Mouse (Mus musculus) mesoderm, embryonic 11.5 days (tissue): ENCODE data around the gene Eprs.
"Not testable (repeated sequence)": the region's sequence is repeated elsewhere in the genome, so short reads cannot be mapped to it uniquely, and the experiment has no call there.

Source experiments
- DNase-seq: peaks from one replicate; pipeline ENCODE4 v3.0.0-alpha.2; 2012; ENCODE audit warnings: low read depth, low spot score

Eprs gene

DNA sequence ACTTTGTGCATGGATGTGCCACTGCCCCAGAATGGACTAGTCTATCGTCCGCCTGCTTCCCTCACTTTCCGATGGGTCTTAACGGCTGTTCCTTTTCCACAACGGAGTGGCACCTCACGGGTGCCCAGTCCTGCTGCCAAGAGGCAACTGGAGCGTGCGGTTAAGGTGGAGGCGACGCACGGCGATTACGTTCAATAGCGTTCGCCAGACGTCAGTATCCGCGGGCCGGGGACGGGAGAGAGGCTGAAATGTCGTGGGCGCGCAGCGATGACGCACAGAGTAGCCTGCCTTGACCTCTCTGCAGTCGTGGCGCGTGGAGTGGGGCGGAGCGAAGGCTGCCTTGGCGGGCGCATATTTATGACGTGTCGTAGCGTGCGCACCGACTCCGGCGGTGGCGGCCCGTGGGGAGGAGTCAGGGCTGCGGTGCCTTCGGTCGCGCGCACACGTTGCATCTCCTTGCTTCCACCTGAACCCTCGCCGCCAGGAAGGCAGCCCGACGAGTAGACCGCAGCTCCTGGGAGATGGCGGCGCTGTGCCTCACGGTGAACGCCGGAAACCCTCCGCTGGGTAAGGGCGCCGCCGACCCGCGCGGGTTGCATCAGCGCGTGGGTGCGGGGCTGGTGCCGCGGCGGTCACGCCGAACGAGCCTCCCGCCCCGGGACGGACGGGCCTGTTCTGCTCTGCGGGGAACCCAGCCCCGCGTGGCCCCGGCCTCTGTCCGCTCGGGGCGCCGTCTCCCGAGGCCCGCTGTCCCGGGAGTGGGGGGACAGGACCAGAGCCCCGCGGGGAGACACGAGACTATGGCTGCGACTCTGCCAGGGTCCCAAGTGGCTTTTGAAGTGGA is at the start of gene Eprs:
Eprs (plus strand) TSS at position 368 of the 844 bp plus-strand sequence.
- peak; percentile 98 for DNase-seq

DNA sequence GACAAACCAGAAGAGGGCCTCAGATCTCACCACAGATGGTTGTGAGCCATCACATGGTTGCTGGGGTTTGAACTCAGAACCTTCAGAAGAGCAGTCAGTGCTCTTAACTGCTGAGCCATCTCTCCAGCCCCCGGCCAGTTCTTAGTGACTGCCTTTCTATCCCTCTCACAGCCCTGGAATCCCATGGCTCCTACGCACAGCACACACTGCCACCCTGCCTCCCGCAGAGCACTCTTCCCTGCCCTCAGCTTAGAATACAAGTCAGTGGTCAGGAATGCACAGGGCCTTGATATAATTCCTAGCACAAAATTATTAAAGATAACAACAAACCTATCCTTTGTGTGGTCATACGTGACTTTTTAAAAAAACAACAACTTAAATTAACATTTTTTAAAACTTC is 48.3 kb upstream of the Eprs start:
- DNase-seq = no peak

DNA sequence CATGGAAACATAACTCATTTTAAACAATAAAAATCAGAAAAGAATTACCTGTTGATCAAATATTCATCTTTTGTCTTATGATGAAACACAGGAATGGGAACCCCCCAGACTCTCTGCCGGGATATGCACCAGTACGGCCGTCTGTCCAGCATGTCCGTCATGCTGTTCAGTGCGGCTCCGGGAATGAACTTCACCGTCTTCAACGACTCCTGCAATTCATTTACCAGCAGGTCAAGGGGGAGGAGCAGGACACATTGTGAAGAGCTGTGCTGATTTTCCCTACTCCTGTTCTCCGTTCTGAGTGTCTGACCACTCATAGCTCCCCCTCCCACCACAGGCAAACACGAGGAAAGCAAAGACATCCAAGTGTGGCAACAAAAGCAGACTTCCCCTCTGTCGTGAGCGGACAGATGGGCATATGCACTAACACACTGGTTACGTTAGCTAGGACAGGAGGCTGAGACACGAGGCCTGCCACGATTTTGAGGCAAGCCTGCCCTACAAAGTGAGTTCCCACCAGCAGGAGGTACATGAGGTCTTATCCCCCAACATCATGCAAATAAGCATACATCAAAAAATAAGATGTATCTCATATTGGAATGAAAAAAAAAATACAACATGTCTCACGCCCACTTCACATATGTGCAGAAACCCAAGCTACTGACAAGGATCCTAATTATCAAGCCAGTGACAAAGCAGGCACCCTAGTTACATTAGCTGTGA is 46.8 kb upstream of the Eprs start:
- no peak for DNase-seq

DNA sequence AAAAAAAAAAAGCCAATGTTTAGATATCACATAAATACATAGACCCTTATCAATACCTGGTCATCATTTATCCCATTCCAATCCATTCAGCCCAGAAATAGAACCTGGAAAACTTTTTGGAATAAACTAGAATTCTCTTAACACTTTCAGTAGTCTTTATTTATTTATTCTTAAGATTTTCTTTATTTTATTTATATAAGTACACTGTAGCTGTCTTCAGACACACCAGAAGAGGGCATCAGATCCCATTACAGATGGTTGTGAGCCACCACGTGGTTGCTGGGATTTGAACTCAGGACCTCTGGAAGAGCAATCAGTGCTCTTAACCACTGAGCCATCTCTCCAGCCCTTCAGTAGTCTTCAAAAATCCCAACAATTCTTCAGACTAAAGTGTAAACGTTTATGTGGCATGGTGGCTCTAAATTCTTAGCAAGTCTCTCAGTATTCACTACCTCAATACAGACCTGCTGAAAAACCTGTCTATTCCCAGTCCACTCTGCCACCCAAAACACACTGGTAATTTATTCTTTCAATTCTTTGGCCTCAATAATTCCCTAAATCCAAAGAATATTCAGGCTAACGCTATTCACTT is 35.0 kb upstream of the Eprs start:
- DNase-seq = not testable (repeated sequence)

DNA sequence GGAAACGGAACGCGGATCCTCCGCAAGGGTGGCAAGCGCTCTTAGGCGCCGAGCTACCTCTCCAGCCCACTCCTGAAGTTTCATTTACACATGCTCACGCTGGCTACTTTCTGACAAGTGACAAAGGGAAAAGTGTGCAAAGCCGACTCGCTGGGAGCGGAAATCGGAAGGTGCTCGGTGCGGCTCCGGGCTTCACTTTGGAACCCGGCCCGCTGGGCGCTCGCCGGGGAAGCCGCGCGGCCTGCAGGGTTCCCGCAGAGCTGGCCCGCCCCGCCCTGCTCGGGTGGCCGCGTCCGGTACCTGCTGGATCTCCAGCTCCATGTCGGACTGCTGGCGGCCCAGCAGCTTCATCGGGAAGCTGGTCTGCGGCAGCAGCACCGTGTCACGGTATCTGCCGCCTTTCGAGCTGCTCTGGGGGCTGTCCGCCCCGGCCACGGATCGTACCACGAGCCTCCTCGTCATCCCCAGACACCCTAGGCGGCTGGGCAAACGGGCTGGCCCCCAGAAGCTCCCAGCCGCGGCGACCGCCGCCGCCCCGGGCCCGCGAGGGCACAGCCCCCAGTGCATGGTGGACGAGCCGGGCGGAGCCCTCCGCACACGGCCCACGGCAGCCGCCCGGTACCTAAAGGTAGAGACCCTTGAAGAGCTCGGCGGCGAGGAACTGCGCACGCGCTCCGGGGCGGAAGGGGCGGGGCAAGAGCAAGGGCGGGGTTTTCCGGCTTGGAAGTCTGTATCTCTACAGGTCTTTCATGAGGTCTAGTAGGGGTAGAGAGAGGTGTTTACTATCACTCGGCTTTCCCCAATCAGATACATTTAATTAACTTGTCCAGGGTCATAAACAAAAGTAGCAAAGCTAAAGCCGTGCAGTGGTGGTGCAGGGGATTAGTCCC is 33.9 kb upstream of the Eprs start, which contains the start of gene Iars2:
Iars2 (minus strand) TSS at position 676 of the 890 bp plus-strand sequence.
- peak; percentile 87 for DNase-seq

DNA sequence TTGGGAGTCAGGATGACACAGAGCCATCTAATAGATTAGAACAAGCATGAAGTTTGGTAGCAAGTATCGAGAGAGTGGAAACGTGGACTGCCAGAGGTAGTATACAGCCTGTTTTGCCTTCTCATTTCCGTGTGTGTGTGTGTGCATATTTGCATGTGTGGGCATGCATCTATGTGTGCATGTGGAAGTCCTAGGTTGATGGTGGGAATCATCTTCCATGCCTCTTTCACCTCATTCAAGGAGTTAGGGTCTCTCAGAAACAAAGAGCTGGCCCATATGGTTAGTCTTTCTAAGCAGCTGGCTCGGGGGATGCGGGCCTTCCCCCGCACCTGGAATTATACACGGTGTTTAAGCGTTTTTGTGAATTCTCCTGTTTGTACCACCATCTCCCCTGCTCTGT is 33.0 kb upstream of the Eprs start:
- DNase-seq = no peak

DNA sequence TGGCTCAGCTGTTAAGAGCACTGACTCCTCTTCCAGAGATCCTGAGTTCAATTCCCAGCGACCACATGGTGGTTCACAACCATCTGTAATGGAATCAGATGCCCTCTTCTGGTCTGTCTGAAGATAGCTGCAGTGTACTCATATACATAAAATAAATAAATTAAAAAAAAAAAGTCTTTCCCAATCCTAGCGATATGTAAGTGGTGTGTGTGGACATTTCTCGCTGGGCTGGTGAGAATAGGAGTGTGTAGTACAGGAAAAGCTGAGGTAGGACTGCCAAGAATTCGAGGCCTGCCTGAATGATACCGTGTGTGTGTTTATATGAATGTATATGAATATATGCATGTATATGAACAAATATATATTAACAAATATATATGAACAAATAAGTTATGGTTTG is 31.5 kb upstream of the Eprs start:
- no peak for DNase-seq

DNA sequence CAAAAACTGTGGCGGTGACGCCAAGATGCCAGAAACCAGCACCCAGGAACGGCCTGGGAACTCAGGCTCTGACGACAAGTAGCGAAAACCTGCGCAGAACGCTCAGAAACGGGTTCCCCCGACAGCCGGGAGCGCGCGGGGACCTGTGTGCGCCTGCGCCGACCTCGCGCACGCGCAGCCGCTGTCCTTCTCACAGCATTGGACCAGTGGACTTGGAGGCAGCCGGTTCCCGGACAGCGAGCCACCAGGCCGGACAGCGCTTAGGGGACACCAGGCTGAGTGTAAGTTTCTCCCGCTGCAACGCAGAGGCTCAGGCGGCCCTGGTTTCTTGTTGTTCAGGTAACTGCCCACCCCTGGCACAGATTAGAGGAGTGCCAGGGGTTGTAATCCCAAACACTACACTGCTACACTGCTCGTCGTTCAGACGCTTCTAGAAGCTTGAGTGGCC is 30.8 kb upstream of the Eprs start, which contains the start of gene Bpnt1:
Bpnt1 (plus strand) TSS at position 167 of the 448 bp plus-strand sequence.
- peak; percentile 93 for DNase-seq

DNA sequence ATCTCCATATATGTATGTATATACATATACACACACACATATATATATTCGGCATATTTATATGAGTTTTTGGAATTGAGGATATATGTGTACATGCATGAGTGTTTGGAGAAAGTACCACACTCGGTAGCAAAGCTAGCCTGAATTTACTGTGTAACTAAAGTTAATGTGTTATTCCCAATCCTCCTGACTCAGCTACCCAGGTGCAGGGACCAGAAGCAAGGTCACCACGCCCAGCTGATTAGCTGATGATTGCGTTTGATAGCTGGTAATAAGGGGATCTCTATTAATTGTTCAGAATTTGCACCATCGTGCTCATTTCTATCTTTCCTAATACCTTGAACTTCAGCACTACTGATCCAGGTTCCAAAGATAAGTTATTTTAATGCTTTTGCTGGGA is 29.2 kb upstream of the Eprs start:
- DNase-seq = no peak

DNA sequence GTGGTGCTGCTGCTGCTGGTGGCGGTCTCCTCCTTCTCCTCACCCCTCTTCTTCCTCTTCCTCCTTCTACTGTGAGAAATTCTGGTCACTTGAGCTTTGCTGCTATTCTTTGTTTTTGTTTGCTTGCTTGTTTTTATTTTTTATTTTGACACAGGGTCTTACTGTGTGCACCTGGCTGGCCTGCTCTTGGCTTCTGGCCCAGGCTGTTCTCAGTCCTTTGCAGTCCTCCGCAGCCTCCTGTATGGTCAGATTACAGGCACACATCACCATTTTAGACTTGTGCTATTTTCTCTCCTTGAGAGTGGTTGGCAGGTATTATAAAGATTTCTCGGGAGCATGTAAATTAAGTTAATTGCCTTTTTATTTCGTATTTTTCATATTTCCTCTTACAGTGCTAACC is 28.7 kb upstream of the Eprs start:
- DNase-seq = no peak

DNA sequence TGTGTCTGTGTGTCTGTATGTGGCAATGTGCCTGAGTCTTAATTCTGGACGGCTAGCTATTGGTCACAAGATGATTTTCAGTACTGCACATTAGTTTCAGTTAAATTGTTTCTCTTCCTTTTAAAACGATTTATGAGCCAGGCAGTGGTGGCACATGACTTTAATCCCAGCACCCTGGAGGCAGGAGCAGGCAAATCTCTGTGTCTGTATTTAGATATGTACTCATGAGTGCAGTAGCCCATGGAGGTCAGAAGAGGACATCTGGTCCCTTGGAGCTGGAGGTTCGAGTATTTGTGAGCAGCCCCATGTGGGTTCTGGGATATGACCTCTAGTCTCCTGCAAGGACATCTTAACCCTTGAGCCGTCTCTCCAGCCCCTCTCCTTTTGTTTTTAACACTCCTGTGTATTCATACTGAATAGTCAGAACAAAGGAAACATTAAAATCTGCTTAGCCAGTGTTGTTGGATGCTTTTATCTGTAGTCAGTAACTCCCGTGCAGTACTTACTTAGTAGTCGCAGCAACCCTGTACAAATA is 27.5 kb upstream of the Eprs start:
- no peak for DNase-seq

DNA sequence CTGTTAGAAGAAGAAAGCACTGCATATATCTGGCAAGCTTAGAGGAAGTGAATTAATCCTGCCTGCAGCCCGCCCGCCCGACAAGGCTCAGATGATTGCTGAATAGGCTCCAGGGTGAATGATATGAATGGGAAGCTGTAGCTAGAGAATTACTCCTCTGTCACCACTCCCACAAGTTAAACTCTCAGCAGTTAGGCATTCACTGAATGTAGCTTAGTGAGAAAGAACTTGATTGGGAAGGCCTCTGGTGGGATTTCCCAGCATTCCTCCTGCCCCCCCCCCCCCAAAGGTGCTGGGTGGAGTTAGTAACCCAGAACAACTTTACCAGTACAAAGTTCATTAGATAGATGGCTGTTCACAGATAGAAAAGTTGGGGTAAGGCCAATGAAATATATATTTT is 26.3 kb upstream of the Eprs start:
- DNase-seq = no peak

DNA sequence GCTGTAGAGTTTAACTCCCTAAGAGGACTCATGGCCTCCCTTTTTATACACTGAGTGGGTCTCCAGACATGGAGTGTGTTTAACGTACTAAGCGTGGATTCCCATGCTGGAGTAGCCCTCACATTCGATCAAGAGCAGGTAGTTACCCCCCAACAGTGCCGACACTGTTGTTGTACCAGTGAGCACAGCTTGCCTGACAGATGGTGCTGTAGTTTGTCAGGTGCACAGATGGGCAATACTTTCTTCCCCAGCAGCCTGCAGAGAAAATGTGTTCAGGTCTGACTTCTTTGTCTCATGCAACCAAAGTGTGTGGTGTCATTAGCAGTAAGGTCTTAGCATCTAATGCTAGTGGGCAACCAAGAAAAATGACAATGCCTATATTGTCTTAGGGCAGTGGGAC is 20.4 kb upstream of the Eprs start:
- DNase-seq = no peak

DNA sequence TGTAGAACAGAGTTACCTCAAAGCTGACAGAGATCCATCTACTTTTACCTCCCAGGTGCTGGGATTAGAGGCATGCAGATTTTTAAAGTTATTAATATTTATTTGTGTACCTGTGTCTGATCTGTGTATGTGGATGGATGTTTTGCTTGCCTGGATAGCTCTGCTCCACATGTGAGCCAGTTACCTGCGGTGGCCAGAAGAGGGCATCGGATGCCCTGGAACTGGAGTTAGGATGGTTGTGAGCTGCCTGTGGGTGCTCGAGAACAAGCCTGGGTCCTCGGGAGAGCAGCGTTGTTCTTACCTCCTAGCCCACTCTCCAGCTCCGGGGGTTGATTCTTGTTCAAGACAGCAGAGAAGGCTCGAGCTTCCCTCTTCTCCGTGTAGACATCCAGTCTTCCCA is 19.4 kb upstream of the Eprs start:
- no peak for DNase-seq

DNA sequence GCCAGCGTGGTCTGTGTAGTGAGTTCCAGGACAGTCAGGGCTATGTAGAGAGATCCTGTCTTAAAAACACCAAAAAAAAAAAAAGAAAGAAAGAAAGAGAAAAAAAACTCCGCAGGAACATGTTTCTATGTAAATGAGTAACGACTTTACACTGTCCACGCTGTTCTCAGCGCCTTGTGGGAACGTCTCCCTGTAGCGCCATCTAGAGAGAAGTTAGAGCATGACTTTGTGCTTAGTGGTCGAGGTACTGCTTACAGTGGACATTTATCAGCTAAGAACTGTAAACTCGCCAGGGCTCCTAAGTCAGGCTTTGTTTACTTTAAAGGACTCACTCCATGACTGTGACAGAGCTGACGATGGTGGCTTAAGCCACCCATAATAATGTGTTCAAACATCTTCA is 16.7 kb upstream of the Eprs start:
- no peak for DNase-seq

DNA sequence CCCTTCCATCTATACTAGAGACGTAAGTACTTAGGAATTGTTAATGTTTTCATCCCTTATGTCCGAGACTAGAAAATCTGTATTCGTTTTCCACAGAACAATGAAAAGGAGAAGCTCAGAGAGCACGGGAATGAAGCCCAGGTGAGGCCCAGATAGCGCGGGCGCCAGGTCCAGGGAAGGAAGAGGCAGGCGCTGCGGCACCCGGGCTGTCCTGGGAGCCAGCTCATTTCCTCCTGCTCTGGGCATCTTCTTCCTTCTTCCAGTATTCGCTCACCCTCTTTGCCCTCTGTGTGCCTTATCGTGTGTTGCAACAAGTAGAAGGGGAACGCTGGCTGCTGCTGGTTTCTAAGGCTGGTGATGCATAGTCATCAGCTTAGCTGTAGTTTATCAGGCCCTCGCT is 13.1 kb upstream of the Eprs start:
- DNase-seq = no peak

DNA sequence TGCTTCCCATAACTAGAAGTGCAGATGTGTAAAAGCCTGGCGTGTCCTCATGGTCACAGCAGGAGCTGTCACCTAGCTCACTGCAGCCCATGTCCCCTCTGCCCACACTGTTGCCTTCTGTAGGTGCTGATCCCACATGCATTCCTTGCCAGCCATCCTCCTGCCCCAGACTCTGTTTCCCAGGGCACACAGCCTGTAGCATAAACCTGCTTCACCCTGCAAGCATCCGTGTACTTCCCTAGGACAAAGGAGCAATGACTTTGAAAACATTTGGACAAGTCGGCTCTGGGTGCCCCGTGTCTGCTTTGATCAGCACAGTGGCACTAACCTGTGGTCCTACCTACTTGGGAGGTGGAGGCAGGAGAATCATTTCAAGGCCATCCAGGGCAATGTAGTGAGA is 12.2 kb upstream of the Eprs start:
- no peak for DNase-seq

DNA sequence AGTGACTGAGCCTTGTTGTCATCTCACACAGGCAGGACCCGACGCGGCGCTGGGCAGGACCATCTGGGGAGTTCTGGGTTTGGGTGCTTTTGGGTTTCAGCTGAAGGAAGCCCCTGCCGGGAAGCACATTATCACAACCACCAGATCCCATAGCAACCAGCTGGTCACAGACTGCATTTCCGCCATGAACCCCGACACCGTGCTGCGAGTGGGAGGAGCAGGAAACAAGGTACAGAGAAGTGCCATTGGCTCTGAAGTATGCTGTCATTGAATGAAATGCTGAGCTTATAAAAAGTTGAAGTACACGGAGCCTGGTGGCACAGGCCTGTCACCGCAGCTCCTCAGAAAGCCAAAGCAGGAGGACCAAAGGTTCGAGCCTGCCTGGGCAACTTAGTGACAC is 10.7 kb upstream of the Eprs start:
- DNase-seq = no peak

DNA sequence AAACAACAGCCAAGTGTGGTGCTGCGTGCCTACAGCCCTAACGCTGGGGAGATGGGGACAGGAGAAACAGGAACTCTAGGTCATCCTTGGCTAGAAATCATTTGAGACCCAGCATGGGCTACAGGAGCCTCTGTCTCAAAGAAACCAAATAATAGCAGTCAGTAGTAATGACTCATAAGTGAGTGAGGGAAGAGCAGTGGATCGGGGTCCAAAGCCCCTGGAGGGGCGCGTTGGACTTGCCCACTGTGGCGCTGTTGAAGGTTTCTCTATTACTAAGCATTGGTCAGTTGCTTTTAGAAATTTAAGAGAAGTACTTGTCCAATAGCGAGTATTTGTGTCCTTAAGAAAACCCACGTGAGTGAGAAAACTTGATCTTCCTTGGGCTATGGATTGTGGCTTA is 9.5 kb upstream of the Eprs start:
- no peak for DNase-seq

DNA sequence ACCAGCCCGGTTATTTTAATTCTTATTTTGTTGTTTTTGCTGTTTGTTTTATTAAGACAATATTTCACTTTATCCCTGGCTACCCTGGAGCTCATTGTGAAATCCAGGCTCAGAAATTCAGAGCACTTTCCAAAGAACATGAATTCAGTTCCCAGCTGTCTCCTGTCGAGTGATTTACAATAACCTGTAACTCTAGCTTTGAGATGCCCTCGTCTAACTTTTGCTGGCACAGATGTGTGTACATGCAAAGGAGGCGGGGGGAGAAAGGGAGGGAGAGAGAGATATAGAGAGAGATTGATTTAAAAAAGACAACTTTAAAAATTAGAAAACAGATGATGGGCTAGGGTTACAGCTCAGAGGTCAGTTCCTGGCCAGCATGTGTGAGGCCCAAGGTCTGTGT is 8.1 kb upstream of the Eprs start:
- DNase-seq = no peak

DNA sequence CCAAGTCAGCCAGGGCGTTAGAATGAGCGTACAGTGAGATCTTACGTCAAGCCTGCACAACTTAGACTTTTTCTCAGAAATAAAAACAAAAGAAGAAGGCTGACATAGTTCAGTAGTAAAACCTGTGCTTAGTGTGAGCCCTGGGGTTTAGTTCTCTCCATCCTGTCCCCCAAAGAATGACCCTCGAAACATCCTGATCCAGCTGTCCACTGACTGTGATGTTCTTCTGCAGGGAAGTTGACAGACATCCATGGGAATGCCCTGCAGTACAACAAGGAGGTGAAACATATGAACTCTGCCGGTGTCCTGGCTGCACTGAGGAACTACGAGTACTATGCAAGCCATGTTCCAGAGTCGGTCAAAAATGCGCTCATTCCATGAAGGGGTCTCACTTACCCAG is 6.6 kb upstream of the Eprs start:
- no peak for DNase-seq
